Mouse (Mus musculus) stomach, embryonic 14.5 days (tissue): ENCODE data around the gene Pradc1. TPM values are rescaled to one million over a fixed set of nuclear protein-coding genes. Genes with fewer than 3 reads are reported as not detected.

Experiments
- ATAC-seq: fragments of 200-750 bp; cut with Nextera tagmentation; 2 replicates; pipeline ENCODE4 v1.8.0; 2017; ENCODE audit warnings: low read depth, moderate TSS enrichment; ENCODE audit not compliant: insufficient number of reproducible peaks, insufficient read depth, low FRiP score
- H3K27ac ChIP-seq: fragments of 300-500 bp; sonication (generic); 2 replicates; pipeline ENCODE4 v1.5.1; 2014; ENCODE audit warnings: mild to moderate bottlenecking, low read length, moderate library complexity, mixed read lengths
- H3K27me3 ChIP-seq: fragments of 300-500 bp; sonication (generic); 2 replicates; pipeline ENCODE4 v1.6.1; 2014; ENCODE audit warnings: low read length, control low read depth, mixed read lengths; ENCODE audit not compliant: control insufficient read depth, insufficient read depth
- H3K36me3 ChIP-seq: fragments of 300-500 bp; sonication (generic); 2 replicates; pipeline ENCODE4 v1.6.1; 2014; ENCODE audit warnings: mild to moderate bottlenecking, control low read depth, low read length, moderate library complexity, mixed read lengths; ENCODE audit not compliant: control insufficient read depth, insufficient read depth
- H3K4me1 ChIP-seq: fragments of 300-500 bp; sonication (generic); 2 replicates; pipeline ENCODE4 v1.6.1; 2014; ENCODE audit warnings: low read length, control low read depth, mixed read lengths; ENCODE audit not compliant: control insufficient read depth, insufficient read depth
- H3K4me2 ChIP-seq: fragments of 300-500 bp; sonication (generic); replicated peaks from 2 replicates; pipeline ENCODE4 v1.6.1; 2014; ENCODE audit warnings: low read depth, low read length, control low read depth
- H3K4me3 ChIP-seq: fragments of 300-500 bp; sonication (generic); 2 replicates; pipeline ENCODE4 v1.5.1; 2014; ENCODE audit warnings: low read depth, low read length, control low read depth
- H3K9ac ChIP-seq: fragments of 300-500 bp; sonication (generic); replicated peaks from 2 replicates; pipeline ENCODE4 v1.6.1; 2014; ENCODE audit warnings: low read depth, mild to moderate bottlenecking, control low read depth, low read length, moderate library complexity, mixed read lengths
- H3K9me3 ChIP-seq: fragments of 300-500 bp; sonication (generic); 2 replicates; pipeline ENCODE4 v1.6.1; 2016; ENCODE audit warnings: low read depth, low read length, control low read depth; ENCODE audit not compliant: control insufficient read depth
- WGBS: fragments of 180-500 bp; shearing (Covaris S2); extraction: QIAGEN DNeasy Blood & Tissue Kit; methylation state at CpG from one replicate; pipeline ENCODE4 v1.1.7; 2014; 5-methylcytosine and 5-hydroxymethylcytosine counted together
- polyA plus RNA-seq: library from polyadenylated mRNA; unstranded; fragments of >200 nt; fragmentation: Nextera tagmentation; extraction: Ambion mirVana; gene quantifications from 2 replicates; pipeline ENCODE4 v1.2.1, GENCODE M21; 2014

Gene Pradc1
- polyA plus RNA-seq, 1 experiment from 2014 or later = 25.2 TPM

GRCm38 (mm10) chr6:85431842-85432431 lies 19.8 kb downstream of the Pradc1 start, which contains the start of gene Smyd5:
Gene Smyd5, plus strand, starts transcription at chr6:85431989.
- Histone ChIP-seq H3K27ac (no peak within 1 kb of the TSS), H3K4me2 (peak within 1 kb of the TSS; percentile 69), H3K27me3 (no peaks in the 10 kb centered on the region), H3K9me3 (no peaks in the 10 kb centered on the region), H3K4me3 (peak within 1 kb of the TSS; percentile 94), H3K36me3 (no peaks in the 10 kb centered on the region), H3K4me1 (0 out of 2 replicates have a peak, but pooled peaks cover 4% of the 10 kb centered on the region), H3K9ac (peak within 1 kb of the TSS; percentile 68)
- under 1% methylated on average over 36 of the region's 39 CpGs for WGBS
- ATAC-seq = peak; percentile 87

- Histone ChIP-seq H3K4me2 (peak overlapping the region; percentile 69), H3K27ac (no peak overlapping the region), H3K36me3 (no peaks in the 10 kb centered on the region), H3K4me1 (0 out of 2 replicates have a peak, but pooled peaks cover 4% of the 10 kb centered on the region), H3K4me3 (peak overlapping the region; percentile 94), H3K27me3 (no peaks in the 10 kb centered on the region), H3K9me3 (no peaks in the 10 kb centered on the region), H3K9ac (peak overlapping the region; percentile 68; the same call in 1 of the 2 replicates)
- no peak; the same call in 1 of the 2 replicates for ATAC-seq
- 47% methylated on average over 8 of the region's 8 CpGs for WGBS
Measured at GRCm38 (mm10) chr6:85431274-85431841, 20.4 kb downstream of the Pradc1 start.

- WGBS = 7% methylated on average over 28 of the region's 28 CpGs
- H3K4me1 ChIP-seq = no peaks in the 10 kb centered on the region
- no peak for ATAC-seq
- no peak within 1 kb of the TSS for H3K4me3 ChIP-seq
- no peaks in the 10 kb centered on the region for H3K36me3 ChIP-seq
- no peak within 1 kb of the TSS for H3K9ac ChIP-seq
- no peaks in the 10 kb centered on the region for H3K27me3 ChIP-seq
- no peak within 1 kb of the TSS for H3K27ac ChIP-seq
- H3K9me3 ChIP-seq = no peaks in the 10 kb centered on the region
- no peak within 1 kb of the TSS for H3K4me2 ChIP-seq
Measured at GRCm38 (mm10) chr6:85423836-85424379, 27.9 kb downstream of the Pradc1 start, which contains the start of gene Noto. Gene Noto, plus strand, starts transcription at chr6:85423886.

DNA sequence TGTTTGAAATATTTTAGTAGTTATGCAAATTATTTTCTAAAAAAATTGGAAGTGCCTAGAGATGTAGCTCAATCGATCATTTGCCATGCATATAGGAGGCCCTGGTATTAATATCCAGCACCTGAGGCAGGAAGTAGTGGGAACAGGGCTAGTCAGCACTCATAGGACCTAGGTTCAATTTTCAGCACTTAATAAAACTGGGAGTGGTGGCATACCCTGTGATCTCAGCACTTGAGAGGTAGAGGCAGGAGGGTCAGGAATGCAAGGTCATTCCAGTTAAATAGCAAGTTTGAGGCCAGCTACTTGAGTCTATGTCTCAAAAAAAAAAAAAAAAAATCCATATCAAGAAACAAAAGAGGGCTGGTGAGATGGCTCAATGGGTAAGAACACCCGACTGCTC lies 32.6 kb downstream of the Pradc1 start:
- H3K4me3 ChIP-seq = no peak overlapping the region
- H3K4me2 ChIP-seq = no peak overlapping the region
- no peak overlapping the region for H3K27ac ChIP-seq
- H3K4me1 ChIP-seq = no peaks in the 10 kb centered on the region
- no peak for ATAC-seq
- WGBS = 79% methylated on average over 2 of the region's 2 CpGs
- H3K9ac ChIP-seq = no peak overlapping the region
- no peaks in the 10 kb centered on the region for H3K36me3 ChIP-seq
- no peaks in the 10 kb centered on the region for H3K27me3 ChIP-seq
- H3K9me3 ChIP-seq = no peaks in the 10 kb centered on the region

DNA sequence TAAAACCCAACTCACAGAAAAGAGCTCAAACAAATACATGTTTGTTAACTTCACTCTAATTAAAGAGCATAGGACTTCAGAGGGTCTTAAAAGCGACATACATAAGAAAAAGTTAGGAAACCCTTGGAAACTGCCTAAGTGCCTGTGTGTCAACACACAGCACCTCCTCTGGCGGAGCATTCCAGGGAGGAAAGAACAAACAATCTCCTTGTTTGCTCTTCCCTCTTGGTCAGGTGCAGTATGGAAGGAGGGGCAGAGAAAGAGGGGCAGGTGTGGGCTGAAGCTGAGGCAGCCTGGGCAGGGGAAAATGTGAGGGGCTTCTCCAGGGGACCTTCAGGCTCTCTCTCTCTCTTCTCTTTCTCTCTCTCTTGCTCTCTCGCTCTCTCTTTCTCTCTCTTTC lies 35.9 kb downstream of the Pradc1 start:
- Histone ChIP-seq H3K4me3 (no peak overlapping the region), H3K36me3 (no peaks in the 10 kb centered on the region), H3K4me2 (no peak overlapping the region), H3K9me3 (no peaks in the 10 kb centered on the region), H3K4me1 (no peaks in the 10 kb centered on the region), H3K9ac (no peak overlapping the region), H3K27me3 (no peaks in the 10 kb centered on the region), H3K27ac (no peak overlapping the region)
- WGBS = 39% methylated on average over 3 of the region's 3 CpGs
- no peak for ATAC-seq

GRCm38 (mm10) chr6:85410771-85411273 lies 40.9 kb downstream of the Pradc1 start:
- no peak overlapping the region for H3K9ac ChIP-seq
- no peak overlapping the region for H3K4me2 ChIP-seq
- H3K27me3 ChIP-seq = peaks cover 29% of the 10 kb centered on the region
- H3K27ac ChIP-seq = no peak overlapping the region
- H3K9me3 ChIP-seq = no peaks in the 10 kb centered on the region
- H3K4me1 ChIP-seq = no peaks in the 10 kb centered on the region
- no peaks in the 10 kb centered on the region for H3K36me3 ChIP-seq
- ATAC-seq = peak; percentile 81
- H3K4me3 ChIP-seq = no peak overlapping the region
- 11% methylated on average over 13 of the region's 13 CpGs for WGBS

- 2% methylated on average over 31 of the region's 31 CpGs for WGBS
- Histone ChIP-seq H3K9me3 (no peaks in the 10 kb centered on the region), H3K4me2 (peak overlapping the region; percentile 32), H3K4me3 (peak overlapping the region; percentile 13), H3K36me3 (no peaks in the 10 kb centered on the region), H3K4me1 (no peaks in the 10 kb centered on the region), H3K27ac (no peak overlapping the region), H3K9ac (no peak overlapping the region; the same call in 1 of the 2 replicates), H3K27me3 (peaks cover 29% of the 10 kb centered on the region)
- ATAC-seq = no peak
Measured at GRCm38 (mm10) chr6:85409003-85409402, 42.8 kb downstream of the Pradc1 start.

DNA sequence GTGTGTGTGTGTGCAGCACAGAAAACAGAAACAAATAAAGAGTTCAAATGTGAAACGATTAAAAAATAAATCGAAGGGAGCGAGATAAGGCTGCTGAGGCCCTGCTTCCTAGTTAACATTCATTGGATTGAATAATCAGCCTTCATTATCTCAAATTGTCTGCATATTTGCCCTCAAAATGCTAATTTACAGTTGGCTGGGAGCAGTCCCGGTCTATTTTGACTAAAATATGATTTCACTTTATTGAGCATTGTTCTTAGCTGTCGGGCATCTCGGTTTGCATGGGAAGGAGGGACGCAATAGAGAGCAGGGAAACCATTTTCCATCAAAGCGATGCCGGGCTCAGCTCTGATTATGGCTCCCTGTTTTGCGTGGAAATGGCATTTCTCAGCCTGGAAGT lies 48.7 kb downstream of the Pradc1 start:
- H3K4me1 ChIP-seq = no peaks in the 10 kb centered on the region
- peaks cover 6% of the 10 kb centered on the region for H3K27me3 ChIP-seq
- H3K9ac ChIP-seq = no peak overlapping the region
- 81% methylated on average over 10 of the region's 10 CpGs for WGBS
- ATAC-seq = no peak
- H3K4me3 ChIP-seq = no peak overlapping the region
- no peaks in the 10 kb centered on the region for H3K36me3 ChIP-seq
- no peak overlapping the region for H3K27ac ChIP-seq
- H3K9me3 ChIP-seq = no peaks in the 10 kb centered on the region
- H3K4me2 ChIP-seq = no peak overlapping the region
